28 mouse cellular contexts compared by ENCODE assay signal in genomic region chr5:37097591-37097990, GRCm38 (mm10). TPM values are rescaled to one million over a fixed set of nuclear protein-coding genes. Genes with fewer than 3 reads are reported as not detected.
DNase-seq lines count a peak whose midpoint lies in the region; ATAC-seq and TF ChIP-seq lines count a peak whose summit lies in the region.
"Had no signal": no experiment of that assay in that cellular context is flagged by ENCODE, and none has a peak within 500 bp of the region (broad histone marks: within the 10 kb centered on the region; RNA-seq: fewer than 3 reads in every experiment).

No protein-coding gene starts in this region.

- H3K4me2 ChIP-seq in midbrain, postnatal 0 days (ENCODE audit: low read depth, low read length, poor library complexity, severe bottlenecking), result no peak overlapping the region
- no peak overlapping the region for H3K4me2 ChIP-seq in midbrain, embryonic 15.5 days

- H3K9me3 ChIP-seq in midbrain, postnatal 0 days (ENCODE audit: low read length), result no peaks in the 10 kb centered on the region
- no peaks in the 10 kb centered on the region for H3K9me3 ChIP-seq in midbrain, embryonic 15.5 days

- H3K27ac ChIP-seq in midbrain, postnatal 0 days (ENCODE audit: low read depth, low read length), result no peak overlapping the region
- no peak overlapping the region for H3K27ac ChIP-seq in midbrain, embryonic 15.5 days

- H3K9ac ChIP-seq in midbrain, postnatal 0 days (replicated peaks; ENCODE audit: low read length, poor library complexity, severe bottlenecking), result no peak overlapping the region
- no peak overlapping the region for H3K9ac ChIP-seq in midbrain, embryonic 15.5 days

- peak; percentile 14; the same call in 1 of the 2 replicates for ATAC-seq in midbrain, postnatal 0 days (ENCODE audit: low FRiP score)
- ATAC-seq in midbrain, embryonic 15.5 days (replicated peaks), result no peak
- ATAC-seq: activated CD4-positive, CD25-positive, alpha-beta regulatory T cell, adult 4 months; CD4-positive, CD25-positive, alpha-beta regulatory T cell, adult 4 months; Patski had no signal

- no peaks in the 10 kb centered on the region for H3K27me3 ChIP-seq in midbrain, postnatal 0 days (ENCODE audit: insufficient read depth, low read length)
- H3K27me3 ChIP-seq in midbrain, embryonic 15.5 days (replicated peaks), result peaks cover 3% of the 10 kb centered on the region; the same call in 1 of the 2 replicates
- H3K27me3 ChIP-seq: Patski had no signal

- H3K4me1 ChIP-seq in midbrain, postnatal 0 days (ENCODE audit: insufficient read depth, low read length), result no peaks in the 10 kb centered on the region
- H3K4me1 ChIP-seq in midbrain, embryonic 15.5 days, result no peaks in the 10 kb centered on the region

- no peak overlapping the region for H3K4me3 ChIP-seq in midbrain, postnatal 0 days (ENCODE audit: low read depth, low read length)
- no peak overlapping the region for H3K4me3 ChIP-seq in midbrain, embryonic 15.5 days

- DNase-seq in midbrain, postnatal 0 days (ENCODE audit: low spot score), result no peak
- DNase-seq in ES-CJ7 (ENCODE audit: low read depth, low spot score), result peak; percentile 42
- peak; percentile 75 for DNase-seq in R1 (ENCODE audit: low read depth, low spot score)
- peak; percentile 58 for DNase-seq in ZHBTc4 (ENCODE audit: low read depth, low spot score)
- no peak for DNase-seq in urinary bladder, adult 2 months (ENCODE audit: low spot score)
- no peak for DNase-seq in right cerebral cortex, postnatal 36 days (ENCODE audit: low spot score in 2 of 2)
- DNase-seq in gastrocnemius, adult 18-20 months (ENCODE audit: low spot score), result no peak
- DNase-seq: adrenal gland, adult 2 months; adrenal gland, adult 8-10 months; adrenal gland, postnatal 10 days; adrenal gland, postnatal 14 days; adrenal gland, postnatal 25 days; adrenal gland, postnatal 36 days; B cell, adult 2 months; cerebellum, adult 11 months; cerebellum, adult 11-12 months; cerebellum, adult 18-20 months; cerebellum, adult 2 months; cerebellum, adult 8-10 months had no signal

- peaks cover 10% of the 10 kb centered on the region; the same call in 1 of the 2 replicates for H3K36me3 ChIP-seq in midbrain, postnatal 0 days (ENCODE audit: insufficient read depth, low read length)
- 0 out of 2 replicates have a peak, but pooled peaks cover 3% of the 10 kb centered on the region for H3K36me3 ChIP-seq in midbrain, embryonic 15.5 days (replicated peaks)
- H3K36me3 ChIP-seq: G1E had no signal

- 66% methylated on average over 6 of the region's 6 CpGs for WGBS in midbrain, postnatal 0 days
- 72% methylated on average over 6 of the region's 6 CpGs for WGBS in midbrain, embryonic 15.5 days

- no peak for TF ChIP-seq CTCF in midbrain, postnatal 0 days (IDR thresholded peaks at IDR 0.05)

RNA-seq across cellular contexts. Expression of gene Gm1043, which starts 12.4 kb away (rescaled TPM):
- total RNA-seq in midbrain, postnatal 0 days (2014; rRNA removed), result 19.4 and 29.5 TPM in 2 replicates
- 1.2 and 1.6 TPM in 2 replicates for polyA plus RNA-seq in midbrain, postnatal 0 days (2015; fragmentation: Nextera tagmentation; extraction: Ambion mirVana)
- polyA plus RNA-seq in midbrain, embryonic 15.5 days (2015; fragmentation: Nextera tagmentation; extraction: Ambion mirVana), result 2.6 and 2.8 TPM in 2 replicates
- 0.19 and 0.21 TPM in 2 replicates for polyA plus RNA-seq in urinary bladder, adult 2 months (2012; rRNA removed)
- not detected for total RNA-seq in gastrocnemius, adult 18-20 months (2021)
- total RNA-seq: CH12.LX, ES-E14, MEL had no signal
- polyA plus RNA-seq: C2C12, G1E, Patski had no signal

Comparison
In these comparisons a context has a peak if more than half of its experiments do, and no peak if none do; other contexts are left out.
1. DNase-seq: peak in ES-CJ7 (single experiment), R1 (single experiment) and ZHBTc4 (single experiment); none in midbrain, postnatal 0 days (single experiment), urinary bladder, adult 2 months (single experiment), right cerebral cortex, postnatal 36 days (0 of 2) and gastrocnemius, adult 18-20 months (single experiment).